Mouse (Mus musculus): Measurements from ENCODE around the gene Rcc1l.

Rcc1l gene

DNA sequence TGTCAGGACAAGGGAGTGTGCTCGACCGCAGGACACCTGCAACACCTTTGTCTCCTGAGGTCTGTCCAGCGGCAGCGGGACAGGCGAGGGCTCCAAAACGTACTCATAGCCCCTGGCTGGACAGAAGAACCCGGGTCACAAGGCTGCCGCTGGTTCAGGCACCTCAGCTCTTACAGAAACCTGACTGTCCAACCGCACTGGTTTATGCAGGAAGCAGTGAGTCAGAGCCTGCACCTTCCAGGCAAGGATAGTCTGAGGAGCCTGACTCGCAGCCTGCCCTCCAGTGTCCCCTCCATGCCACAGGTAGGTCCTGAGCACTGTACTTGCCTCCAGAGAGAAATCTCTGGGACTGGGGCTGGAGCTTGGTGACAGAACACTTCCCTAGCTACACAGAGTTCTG lies 7.3 kb downstream of the Rcc1l start:
- no peak for DNase-seq

DNA sequence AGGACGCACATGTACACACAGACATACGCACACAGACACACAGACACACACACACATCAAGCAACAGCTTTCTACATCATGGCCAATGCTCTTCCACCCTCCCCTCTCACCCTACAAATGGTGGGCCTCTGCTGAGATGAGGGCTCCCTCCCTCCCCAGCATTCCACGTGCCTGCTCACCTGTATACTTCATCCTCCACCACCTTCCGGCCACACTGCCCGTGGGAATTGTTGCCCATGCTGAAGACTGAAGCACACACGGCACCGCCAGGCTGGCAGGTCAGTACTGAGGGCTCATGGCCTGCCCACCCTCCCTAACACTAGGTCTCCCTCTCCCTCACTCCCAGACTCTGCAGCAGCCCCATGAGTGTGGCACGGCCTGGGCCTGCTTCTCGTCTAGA lies 8.5 kb downstream of the Rcc1l start:
- DNase-seq, result no peak

DNA sequence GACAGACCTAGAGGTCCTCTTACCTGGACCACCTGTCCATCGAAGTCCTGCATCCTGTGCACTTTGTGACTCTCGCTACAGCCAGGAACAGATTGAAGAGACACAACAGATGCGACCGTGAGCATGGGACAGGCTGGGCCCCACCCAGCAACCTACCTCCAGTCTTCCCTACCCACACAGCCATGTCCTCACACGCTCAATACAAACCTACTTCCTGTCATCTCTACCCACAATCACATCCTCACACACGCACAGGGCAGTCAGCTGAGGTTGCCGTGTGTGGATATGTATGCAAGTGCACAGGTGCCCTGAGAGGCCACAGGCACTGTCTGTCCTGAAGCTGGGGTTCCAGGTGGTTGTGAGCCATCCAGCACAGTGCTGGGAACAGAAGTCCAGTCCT lies 9.9 kb downstream of the Rcc1l start:
- DNase-seq, result no peak

DNA sequence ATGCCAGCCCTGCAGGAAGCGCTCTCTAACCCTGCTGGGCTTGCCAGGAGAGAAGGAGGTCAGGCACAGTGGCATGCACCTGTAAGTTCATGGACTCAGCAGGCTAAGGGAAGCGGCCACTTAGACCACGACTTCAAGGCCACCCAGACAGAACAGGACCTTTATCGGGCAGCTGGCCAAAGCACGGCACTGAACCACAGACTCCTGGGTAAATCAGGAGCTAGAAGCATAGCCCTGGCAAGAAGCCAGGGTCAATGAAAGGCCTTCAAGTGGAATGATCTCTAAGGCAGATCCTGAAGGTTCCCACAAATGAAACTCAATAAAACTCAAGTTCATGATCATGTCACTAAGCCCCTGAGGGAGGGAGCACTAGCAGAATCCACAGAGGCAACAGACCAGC lies 11.9 kb downstream of the Rcc1l start:
- DNase-seq, result peak; percentile 70 to 85

DNA sequence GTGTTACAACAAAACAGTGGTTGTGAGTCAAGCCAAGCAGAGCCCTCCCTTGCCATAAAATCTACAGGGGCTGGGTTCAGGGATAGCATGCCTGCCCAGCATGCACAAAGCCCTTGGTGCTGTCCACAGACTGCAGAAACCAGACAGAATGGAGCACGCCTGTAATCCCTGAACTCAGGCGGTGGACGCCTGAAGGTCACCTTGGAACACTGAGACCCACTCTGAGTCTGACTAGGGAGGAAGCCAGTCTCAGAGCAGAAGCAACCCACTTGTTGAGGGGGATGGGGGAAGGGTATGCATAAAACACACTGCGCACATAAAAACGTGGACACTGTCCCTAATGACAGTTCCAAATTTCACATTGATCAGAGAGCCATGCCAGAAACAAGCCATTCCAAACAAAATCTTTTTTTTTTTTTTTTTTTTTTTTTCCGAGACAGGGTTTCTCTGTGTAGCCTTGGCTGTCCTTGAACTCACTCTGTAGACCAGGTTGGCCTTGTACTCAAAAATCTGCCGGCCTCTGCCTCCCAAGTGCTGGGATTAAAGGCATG lies 20.6 kb downstream of the Rcc1l start:
- no peak for DNase-seq

DNA sequence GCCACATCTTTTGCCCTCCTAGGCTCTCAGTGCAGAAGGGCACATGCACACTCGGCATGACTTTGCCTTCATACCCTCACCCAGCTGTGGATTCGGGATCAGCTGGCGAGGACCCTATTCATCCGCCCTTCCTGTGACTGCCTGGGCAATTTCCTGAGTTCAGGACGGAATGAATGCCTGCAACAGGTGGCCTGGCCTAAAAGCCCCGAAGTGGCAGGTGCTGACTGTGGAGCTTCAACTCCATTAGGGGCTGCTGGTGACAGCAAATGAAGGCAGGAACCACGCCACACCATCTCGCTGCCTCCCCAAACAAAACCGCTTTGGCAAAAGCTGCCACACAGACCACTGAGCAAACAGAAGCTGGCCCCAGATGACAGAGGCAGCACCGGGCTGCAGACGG lies 24.7 kb downstream of the Rcc1l start:
- DNase-seq, result no peak

DNA sequence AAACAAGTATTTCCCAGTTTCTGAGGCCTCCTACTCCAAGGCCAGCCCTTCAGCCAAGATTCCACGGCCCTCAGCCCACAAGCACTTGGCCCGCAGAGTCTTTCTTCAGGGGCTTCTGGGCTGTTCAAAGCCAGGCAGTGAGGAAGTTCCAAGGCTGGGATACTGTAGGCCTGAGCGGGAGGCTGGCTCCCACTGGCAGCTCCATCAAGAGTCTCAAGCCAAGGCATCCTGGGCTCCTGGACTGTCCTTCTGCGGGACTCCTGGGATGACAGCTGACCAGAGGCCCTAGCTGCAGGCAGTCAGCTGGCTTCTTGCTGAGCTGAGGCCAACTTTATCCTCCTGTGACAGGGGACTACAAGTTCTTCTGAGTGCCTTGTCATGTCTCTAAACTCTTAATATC lies 28.4 kb downstream of the Rcc1l start:
- no peak for DNase-seq

DNA sequence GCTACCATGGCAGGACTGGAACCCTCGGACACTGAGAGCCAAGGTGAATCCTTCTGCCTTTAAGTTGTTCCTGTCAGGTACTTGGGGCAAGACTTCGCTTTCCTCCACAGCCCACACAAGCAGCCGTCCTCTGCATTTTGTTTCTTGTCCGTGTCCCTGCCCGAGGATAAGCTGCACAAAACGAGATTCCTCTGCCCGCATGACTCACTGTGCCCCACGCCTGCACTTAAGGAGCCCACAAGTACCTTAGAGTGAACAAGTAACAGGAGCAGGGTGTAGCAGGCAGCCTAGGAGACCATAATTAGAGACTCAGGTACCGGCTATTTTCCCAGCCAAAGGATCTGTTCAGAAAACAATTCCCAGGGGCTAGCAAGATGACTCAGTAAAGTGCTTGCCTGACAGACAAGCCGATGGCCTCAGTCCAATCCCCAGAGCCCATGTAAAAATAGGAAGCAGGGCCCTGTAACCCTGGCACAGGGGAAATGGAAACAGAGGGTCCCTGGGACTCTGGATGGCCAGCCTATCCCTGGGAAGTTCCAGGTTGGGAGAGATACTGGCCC lies 29.3 kb downstream of the Rcc1l start:
- DNase-seq, result no peak

DNA sequence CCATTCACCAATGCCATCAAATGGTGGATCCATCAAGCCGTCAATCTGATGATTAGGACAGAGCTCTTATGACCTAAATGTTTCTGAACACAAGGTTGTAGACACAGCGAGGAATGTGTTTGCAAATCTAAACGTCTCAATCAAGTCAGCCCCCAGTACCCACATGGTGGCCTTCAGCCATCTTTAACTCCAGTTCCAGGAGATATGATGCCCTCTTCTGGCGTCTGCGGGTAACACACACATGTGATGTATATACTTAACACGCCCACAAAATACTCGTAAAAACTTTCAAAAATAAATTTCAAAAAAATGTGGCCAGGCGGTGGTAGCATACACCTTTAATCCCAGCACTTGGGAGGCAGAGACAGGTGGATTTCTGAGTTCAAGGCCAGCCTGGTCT lies 31.6 kb downstream of the Rcc1l start:
- DNase-seq, result no peak

DNA sequence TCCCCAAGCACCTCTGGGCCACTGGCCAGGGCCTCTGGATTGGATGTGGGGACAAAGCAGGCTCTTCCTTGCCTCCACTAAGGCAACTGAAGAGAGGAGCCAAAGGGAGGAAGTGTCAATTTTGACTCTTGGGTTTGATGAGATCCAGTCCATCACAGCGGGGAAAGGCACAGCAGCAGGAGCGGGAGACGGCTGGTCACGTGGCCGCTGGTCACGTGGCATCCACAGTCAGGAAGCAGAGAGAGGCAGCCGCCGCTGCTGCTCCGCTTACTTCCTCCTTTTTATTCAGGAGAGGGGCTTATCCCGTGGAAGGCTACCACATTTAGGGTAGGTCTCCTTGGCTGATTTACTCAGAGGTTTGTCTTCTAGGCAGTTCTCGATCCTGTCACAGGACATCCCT lies 34.2 kb downstream of the Rcc1l start:
- DNase-seq, result no peak

DNA sequence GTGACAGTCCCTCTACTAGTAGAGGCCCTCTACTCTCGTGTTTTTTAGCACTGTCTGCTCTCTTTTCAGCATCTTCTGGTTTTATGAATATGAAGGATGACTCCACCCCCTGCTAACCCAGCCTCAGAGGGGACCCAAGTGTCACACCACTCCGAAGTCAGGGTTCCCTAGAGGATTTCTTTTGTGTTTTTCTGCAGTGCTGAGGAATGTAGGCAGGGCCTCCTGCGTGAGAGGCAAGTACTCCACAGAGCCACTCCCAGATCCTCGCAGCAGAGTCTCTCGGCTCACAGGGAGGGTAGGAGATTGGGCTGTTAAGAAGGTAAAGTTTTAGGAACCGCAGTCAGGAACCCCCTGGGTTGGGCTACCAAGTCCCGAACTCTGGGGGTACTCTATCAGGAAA lies 35.3 kb downstream of the Rcc1l start:
- DNase-seq, result no peak

DNA sequence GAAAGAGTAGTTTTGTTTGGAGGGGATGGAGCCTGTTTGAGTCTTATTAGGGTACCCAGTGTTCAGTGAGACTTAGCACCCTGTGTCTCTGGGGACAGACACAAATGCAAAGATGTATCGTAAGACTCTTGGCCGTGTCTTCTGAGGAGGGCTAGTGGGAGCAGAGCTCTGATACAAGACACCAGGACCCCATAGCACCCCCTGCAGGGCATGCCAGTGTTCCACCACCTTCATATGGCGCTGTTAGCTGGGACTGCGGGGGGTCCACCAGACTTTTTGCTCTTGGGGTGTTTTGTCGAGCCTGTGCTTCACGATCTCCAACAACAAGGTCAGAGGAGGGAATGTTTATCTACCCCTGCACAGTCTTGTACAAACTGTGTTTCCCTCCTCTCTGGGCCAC lies 37.1 kb downstream of the Rcc1l start:
- no peak for DNase-seq

DNA sequence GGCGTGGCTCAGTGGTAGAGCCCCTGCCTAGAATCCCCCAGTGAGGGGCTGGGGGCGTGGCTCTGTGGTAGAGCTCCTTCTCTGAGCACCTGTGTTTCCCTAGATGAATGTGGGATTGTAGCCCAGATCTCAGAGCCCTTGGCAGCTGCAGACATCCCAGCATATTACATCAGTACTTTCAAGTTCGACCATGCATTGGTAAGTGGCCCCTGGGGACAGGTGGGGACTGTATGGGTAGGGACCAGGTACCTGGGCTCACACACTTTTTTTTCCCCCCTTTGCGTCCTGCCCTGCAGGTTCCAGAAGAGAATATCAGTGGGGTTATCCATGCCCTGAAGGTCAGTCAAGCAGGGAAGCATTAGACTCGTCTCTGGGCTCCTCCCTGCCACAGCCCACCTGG lies 38.6 kb downstream of the Rcc1l start:
- no peak for DNase-seq

DNA sequence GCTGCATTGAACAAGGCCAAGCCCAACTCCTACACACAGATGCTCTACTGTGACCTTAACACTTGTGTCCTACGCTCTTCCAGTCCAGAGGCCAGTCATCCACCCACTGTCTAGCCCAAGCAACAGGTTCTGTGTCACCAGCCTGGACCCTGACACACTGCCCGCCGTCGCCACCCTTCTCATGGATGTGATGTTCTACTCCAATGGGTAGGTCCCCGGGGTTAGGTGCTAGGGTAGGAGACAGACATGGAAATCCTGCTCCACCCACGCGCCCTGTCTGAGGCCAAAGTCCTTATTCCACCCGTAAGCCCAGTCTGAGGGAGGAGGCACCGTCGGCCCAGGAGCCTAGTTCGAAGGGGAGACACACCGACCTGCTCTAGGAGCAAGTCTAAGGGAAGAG lies 40.6 kb downstream of the Rcc1l start:
- peak; percentile 14 to 23 for DNase-seq

DNA sequence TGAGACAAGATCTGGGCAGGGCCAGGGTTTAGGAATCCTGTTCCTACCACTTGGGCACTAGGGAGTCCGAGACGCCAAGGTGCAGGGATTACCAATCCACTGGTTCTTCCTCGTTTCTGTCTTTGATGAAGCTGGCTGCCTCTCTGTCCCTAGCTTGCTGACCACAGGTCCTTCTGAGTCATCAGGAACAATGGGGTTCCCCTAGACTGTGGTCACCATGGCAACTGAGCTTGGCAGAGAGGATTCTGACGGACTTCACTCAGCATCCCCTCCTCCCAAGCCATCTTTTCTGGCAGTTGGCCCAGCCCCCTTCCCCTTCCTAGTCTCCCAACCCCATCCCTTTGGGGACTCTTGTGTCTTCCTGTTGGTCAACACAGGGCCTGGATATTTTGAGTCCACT lies 45.0 kb downstream of the Rcc1l start:
- no peak for DNase-seq

DNA sequence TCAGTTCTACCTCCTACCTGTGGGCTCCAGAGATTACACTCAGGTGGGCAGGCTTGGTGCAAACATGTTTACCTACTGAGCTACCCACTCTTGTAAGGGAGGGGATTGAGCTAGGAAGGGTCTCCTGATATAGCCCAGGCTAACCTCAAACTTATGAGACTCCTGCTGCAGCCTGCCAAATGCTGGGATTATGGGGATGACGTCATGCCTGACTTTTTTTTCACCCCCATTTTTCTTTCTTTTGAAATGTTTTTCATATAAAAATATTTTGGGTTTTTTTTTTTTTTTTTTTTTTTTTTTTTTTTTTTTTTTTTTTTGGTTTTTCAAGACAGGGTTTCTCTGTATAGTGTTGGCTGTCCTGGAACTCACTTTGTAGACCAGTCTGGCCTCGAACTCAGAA lies 50.3 kb downstream of the Rcc1l start:
- DNase-seq, result no peak

DNA sequence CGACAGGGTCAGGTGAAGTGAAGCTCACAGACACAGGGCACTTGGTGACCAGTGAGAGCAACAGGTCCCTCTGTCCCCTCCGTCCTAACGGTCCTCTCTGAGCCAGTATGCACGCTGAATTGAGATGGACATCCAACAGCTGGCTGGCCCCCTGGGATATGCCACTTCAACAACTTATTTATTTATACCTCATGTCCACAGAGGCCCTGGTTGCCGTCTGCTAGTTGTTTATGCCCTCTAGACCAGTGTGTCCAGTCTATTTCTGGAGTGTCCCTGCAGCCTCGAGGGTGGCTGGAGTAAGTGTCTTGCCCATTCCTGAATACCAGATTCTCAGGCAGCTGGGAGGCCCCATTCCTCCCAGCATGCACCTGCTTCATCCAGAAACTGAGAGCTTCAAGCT lies 52.7 kb downstream of the Rcc1l start:
- DNase-seq, result no peak

DNA sequence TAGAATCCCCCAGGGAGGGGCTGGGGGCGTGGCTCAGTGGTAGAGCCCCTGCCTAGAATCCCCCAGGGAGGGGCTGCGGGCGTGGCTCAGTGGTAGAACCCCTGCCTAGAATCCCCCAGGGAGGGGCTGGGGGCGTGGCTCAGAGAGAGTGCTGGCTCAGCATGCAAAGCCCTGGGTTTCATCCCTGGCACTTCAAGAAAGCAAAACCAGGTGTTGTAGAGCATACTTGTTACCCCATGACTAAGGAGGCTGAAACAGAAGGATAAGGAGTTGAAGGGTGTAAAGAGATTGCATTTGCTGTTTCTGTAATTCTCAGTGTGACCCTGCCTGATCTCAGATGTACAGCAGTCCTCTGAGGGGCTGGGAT lies 54.7 kb downstream of the Rcc1l start:
- no peak for DNase-seq

DNA sequence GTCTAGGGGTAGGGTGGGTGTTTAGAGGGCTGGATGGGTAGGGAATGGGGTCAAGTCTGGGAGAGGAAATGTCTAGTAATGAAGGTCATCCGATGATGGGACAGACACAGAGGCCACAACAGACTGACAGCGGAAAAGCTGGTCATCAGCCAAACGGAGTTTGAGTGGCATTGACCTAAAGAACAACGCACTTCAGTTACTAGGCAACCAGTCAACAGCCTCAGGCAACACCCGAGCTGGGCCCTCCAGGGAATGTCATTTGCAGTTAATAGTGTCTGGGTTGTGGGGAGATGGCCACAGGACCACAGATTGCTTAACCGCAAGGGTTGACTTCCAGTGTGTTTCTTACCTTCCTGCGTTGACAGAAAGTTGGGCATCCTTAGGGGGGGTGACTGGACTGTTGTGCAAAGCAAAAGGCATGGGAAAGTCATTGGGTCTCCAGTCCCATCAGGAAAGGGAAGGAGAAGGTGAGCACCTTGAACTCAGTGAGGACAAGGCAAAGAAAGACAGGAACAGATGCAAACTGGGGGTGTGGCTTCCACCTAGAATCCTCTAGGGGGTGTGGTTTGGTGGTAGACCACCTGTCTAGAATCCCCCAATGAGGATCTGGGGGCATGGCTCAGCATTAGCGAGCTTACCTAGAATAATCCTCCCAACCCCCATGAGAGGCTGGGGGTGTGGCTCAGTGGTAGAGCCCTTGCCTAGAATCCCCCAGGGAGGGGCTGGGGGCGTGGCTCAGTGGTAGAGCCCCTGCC lies 55.3 kb downstream of the Rcc1l start:
- no peak for DNase-seq

DNA sequence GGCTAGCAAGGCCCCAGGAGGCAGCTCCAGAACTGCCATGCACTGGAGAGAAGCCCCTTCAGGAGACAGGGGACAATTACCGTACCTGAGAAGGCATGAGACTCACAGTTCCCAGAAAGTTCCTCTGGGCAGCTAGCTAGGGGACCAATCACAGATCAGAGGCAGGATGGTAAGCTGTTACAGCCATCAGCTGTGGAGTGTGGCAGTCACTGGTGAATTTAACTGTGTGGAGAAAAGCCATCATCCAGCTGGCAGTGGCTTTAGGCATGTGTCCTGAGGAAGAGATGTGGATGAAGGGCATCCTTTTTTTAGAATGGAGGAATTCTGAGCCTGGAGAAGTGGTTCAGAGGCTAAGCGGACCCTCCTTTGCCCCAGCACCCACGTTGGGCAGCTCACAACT lies 56.4 kb downstream of the Rcc1l start:
- DNase-seq, result no peak

DNA sequence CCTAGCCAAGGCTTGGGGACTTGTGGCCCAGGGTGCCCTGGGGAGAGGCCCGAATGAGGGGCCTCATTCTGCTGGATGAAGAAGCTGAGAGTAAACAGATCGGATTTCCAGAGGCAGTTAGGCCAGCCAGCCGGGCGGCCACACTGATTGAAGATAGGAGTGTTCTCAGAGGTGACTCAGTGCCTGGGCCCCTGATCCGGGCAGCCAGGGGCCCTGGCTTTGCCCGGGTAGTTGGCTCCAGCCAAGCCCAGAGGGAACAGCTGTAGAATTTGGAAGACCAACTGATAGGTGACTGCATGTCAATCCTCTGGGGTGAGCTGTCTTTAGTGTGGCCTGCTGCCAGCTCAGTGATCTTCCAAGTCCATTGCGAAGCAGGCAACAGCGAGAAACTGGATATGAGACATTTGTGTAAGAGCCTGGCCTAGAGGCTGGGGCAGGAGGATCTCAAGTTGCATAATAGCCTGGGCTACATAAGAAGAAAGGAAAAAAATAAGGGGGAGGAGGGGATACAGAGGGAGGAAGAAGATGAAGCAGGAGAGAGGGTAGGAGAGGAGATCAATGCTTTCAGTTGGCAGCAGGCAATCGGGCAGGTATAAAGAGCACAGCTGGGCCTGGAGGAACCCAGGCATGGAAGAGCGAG lies 57.0 kb downstream of the Rcc1l start:
- DNase-seq, result no peak

DNA sequence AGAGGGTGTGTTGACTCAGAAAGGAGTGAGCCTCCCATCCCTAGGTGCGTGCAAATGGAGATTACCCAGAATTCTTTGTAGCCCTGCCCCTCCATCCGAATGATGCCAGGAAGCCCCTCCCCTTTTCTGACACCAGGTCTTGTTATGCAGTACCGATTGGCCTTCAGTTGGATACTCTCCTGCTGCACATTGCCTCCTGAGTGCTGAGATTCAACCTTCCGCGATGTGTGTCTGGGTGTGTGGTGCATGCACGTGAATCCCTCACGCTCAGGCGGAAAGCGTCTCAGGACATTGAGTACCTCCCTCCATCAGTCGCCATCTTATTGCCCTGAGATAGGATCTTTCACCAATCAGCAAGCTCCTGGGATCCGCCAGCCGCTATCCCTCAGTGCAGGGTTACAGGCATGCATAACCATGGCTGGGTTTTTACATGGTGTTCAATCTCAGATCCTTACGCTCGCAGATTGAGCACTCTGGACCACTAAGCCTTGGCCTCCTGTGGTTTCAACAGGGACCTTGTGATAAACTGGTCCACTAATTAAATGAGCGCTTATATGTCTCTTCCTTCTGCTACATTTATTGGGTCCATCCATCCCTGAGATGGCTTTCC lies 57.7 kb downstream of the Rcc1l start:
- no peak for DNase-seq

DNA sequence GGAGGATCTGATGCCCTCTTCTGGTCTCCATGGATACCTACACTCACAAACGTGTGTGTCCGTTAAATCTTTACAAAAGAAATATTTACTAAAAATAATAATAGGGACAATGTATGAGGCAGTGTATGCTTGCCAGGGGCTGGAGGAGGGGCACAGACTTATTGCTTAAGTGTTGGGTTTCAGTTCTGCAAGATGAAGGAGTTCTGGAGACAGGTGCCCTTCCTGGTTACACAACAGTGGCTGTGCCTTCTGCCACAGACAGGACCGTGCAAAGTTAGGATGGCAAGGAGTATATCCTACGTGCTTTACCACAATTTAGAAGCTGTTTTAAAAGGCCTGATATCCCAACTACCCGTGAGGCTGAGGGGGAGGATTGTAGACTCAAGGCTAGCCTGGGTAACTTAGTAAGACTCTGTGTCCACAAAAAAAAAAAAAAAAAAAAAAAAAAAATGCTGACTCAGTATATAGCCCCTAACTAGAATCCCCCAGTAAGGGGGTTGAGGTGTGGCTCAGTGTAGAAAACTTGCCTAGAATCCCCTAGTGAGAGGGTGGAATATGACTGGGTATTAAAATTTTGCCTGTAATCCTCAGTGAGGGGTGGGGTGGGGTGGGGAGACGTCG lies 60.8 kb downstream of the Rcc1l start:
- DNase-seq, result no peak

DNA sequence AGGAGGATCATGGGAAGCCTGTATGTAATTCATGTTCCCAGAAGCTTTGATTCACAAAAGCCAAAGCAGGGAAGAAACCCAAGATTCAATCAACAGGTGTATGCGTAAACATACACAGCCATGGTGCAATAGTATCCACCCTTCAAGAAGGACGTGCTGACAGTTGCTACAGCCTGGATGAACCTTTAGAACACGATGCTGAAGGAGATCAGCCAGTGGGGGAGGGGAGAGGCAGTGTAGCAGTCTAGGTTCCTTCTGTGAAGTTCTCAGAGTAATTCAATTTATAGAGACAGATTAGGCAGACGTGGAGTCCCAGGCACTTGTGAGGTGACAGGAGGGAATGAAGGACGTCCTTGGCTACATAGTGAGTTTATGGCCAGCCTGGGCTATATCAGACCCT lies 61.6 kb downstream of the Rcc1l start:
- DNase-seq, result no peak

Data from kidney, adult 8-10 months (tissue).